Mouse (Mus musculus) thymus, adult 2 months (tissue): Measurements from ENCODE around the gene G0s2.

Source experiments
- CTCF ChIP-seq: fragments of 200-500 bp; IDR thresholded peaks from 2 replicates; pipeline ENCODE4 v1.5.1; 2012; ENCODE audit warnings: mild to moderate bottlenecking, control low read depth, low read length, moderate library complexity, borderline replicate concordance; ENCODE audit not compliant: control insufficient read depth, poor library complexity, insufficient read depth; ENCODE audit errors: extremely low read depth
- POLR2A ChIP-seq: fragments of 200-500 bp; IDR thresholded peaks from 2 replicates; pipeline ENCODE4 v1.6.1; 2012; ENCODE audit warnings: mild to moderate bottlenecking, low read length, control low read depth, moderate library complexity; ENCODE audit not compliant: control insufficient read depth, poor library complexity, insufficient read depth; ENCODE audit errors: extremely low read depth

DNA sequence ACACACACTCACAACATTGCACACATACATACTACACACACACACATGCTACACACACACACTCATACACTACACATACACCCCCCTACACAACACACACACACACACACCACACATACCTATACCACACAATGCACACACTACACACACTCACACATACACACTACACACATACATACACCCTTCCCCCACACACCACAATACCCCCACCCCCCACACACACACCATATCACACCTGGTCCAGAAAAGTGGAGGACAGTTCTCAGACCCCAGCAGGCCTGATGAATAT, 16.8 kb downstream of the G0s2 start:
- TF ChIP-seq CTCF (no peak), POLR2A (no peak)
